19 mouse cellular contexts compared by ENCODE assay signal in the genomic region with DNA sequence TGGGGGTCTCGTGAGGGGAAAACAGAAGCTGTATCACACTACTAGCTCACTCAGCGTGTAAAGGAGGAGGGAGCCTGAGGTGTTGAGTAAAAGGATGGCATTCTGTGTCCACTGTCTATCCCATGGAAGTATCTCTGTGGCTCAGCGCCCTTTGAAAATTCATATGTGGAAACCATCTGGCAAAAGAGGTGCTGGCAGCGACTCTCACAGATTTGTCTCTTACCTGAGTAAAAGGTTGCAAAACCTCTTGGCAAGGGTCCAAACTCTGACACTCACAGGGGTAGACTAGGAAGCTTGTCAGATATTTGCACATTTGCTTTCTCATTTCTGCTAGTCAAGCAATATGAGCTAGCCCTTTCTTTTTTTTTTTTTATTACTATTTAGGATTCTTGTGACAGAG.
DNase-seq lines count a peak whose midpoint lies in the region; ATAC-seq lines count a peak whose summit lies in the region.
"Had no signal": no experiment of that assay in that cellular context is flagged by ENCODE, and none has a peak within 500 bp of the region (broad histone marks: within the 10 kb centered on the region; RNA-seq: fewer than 3 reads in every experiment).

No protein-coding gene starts in this region.

- no peak overlapping the region for H3K4me3 ChIP-seq in midbrain, embryonic 11.5 days (ENCODE audit: low read depth, low read length)
- no peak overlapping the region for H3K4me3 ChIP-seq in midbrain, embryonic 10.5 days
- H3K4me3 ChIP-seq: embryonic facial prominence, embryonic 12.5 days; forebrain, embryonic 15.5 days; heart, embryonic 13.5 days; lung, embryonic 15.5 days; midbrain, embryonic 12.5 days; neural tube, embryonic 12.5 days had no signal

- no peaks in the 10 kb centered on the region for H3K4me1 ChIP-seq in midbrain, embryonic 11.5 days (ENCODE audit: control insufficient read depth, insufficient read depth, low read length)
- H3K4me1 ChIP-seq in midbrain, embryonic 10.5 days: peaks cover 3% of the 10 kb centered on the region; the same call in 1 of the 2 replicates
- H3K4me1 ChIP-seq: embryonic facial prominence, embryonic 12.5 days; forebrain, embryonic 15.5 days; lung, embryonic 15.5 days; midbrain, embryonic 12.5 days; neural tube, embryonic 12.5 days had no signal

- no peak overlapping the region for H3K9ac ChIP-seq in midbrain, embryonic 11.5 days (ENCODE audit: low read length)
- H3K9ac ChIP-seq: embryonic facial prominence, embryonic 12.5 days; forebrain, embryonic 15.5 days; heart, embryonic 13.5 days; lung, embryonic 15.5 days; midbrain, embryonic 12.5 days; neural tube, embryonic 12.5 days had no signal

- no peaks in the 10 kb centered on the region for H3K27me3 ChIP-seq in midbrain, embryonic 11.5 days (ENCODE audit: control insufficient read depth, insufficient read depth, low read length)
- no peaks in the 10 kb centered on the region for H3K27me3 ChIP-seq in midbrain, embryonic 10.5 days (ENCODE audit: low read depth, poor library complexity, severe bottlenecking)
- H3K27me3 ChIP-seq: embryonic facial prominence, embryonic 12.5 days; forebrain, embryonic 15.5 days; heart, embryonic 13.5 days; lung, embryonic 15.5 days; midbrain, embryonic 12.5 days; neural tube, embryonic 12.5 days; Patski had no signal

- peak; percentile 7 for DNase-seq in adrenal gland, postnatal 14 days
- no peak for DNase-seq in adrenal gland, postnatal 25 days
- peak; percentile 37 for DNase-seq in midbrain, embryonic 11.5 days (ENCODE audit: low spot score, missing footprints)
- no peak for DNase-seq in midbrain, embryonic 10.5 days (ENCODE audit: low spot score)
- peak; percentile 81 for DNase-seq in cerebellum, postnatal 10 days
- DNase-seq in lung, postnatal 10 days: peak; percentile 52
- no peak for DNase-seq in heart, adult 9 months (ENCODE audit: low spot score in 2 of 2)
- no peak for DNase-seq in natural killer cell, adult 2 months (ENCODE audit: low spot score in 2 of 2)
- DNase-seq: gastrocnemius, postnatal 10 days; kidney, postnatal 14 days; thymus, postnatal 36 days had no signal

- H3K36me3 ChIP-seq in midbrain, embryonic 11.5 days (ENCODE audit: control insufficient read depth, insufficient read depth, low read length): no peaks in the 10 kb centered on the region
- H3K36me3 ChIP-seq in midbrain, embryonic 10.5 days: no peaks in the 10 kb centered on the region
- H3K36me3 ChIP-seq: embryonic facial prominence, embryonic 12.5 days; forebrain, embryonic 15.5 days; heart, embryonic 13.5 days; lung, embryonic 15.5 days; midbrain, embryonic 12.5 days; neural tube, embryonic 12.5 days had no signal

- H3K27ac ChIP-seq in midbrain, embryonic 11.5 days (ENCODE audit: low read depth, low read length): no peak overlapping the region
- H3K27ac ChIP-seq in midbrain, embryonic 10.5 days (replicated peaks): no peak overlapping the region
- H3K27ac ChIP-seq: embryonic facial prominence, embryonic 12.5 days; forebrain, embryonic 15.5 days; heart, embryonic 13.5 days; lung, embryonic 15.5 days; midbrain, embryonic 12.5 days; neural tube, embryonic 12.5 days had no signal

- no peaks in the 10 kb centered on the region for H3K9me3 ChIP-seq in midbrain, embryonic 11.5 days (ENCODE audit: control insufficient read depth, low read length)
- H3K9me3 ChIP-seq in midbrain, embryonic 10.5 days (replicated peaks): no peaks in the 10 kb centered on the region
- H3K9me3 ChIP-seq: embryonic facial prominence, embryonic 12.5 days; forebrain, embryonic 15.5 days; heart, embryonic 13.5 days; lung, embryonic 15.5 days; midbrain, embryonic 12.5 days; neural tube, embryonic 12.5 days had no signal

- 90% methylated on average over 4 of the region's 4 CpGs for WGBS in midbrain, embryonic 11.5 days
- WGBS in midbrain, embryonic 10.5 days: 87% methylated on average over 4 of the region's 4 CpGs

- no peak overlapping the region for H3K4me2 ChIP-seq in midbrain, embryonic 11.5 days
- H3K4me2 ChIP-seq: embryonic facial prominence, embryonic 12.5 days; forebrain, embryonic 15.5 days; heart, embryonic 13.5 days; lung, embryonic 15.5 days; midbrain, embryonic 12.5 days; neural tube, embryonic 12.5 days had no signal

- no peak for ATAC-seq in midbrain, embryonic 11.5 days (ENCODE audit: low FRiP score)
- ATAC-seq: forebrain, embryonic 15.5 days; intestine, embryonic 16.5 days; Patski had no signal

Comparison
In these comparisons a context has a peak if more than half of its experiments do, and no peak if none do; other contexts are left out.
1. DNase-seq: peak in adrenal gland, postnatal 14 days (single experiment), midbrain, embryonic 11.5 days (single experiment), cerebellum, postnatal 10 days (2 of 2) and lung, postnatal 10 days (single experiment); none in adrenal gland, postnatal 25 days (single experiment), midbrain, embryonic 10.5 days (single experiment), heart, adult 9 months (0 of 2) and natural killer cell, adult 2 months (0 of 2).